Mouse (Mus musculus): Measurements from ENCODE around the gene Vps8.

DNA sequence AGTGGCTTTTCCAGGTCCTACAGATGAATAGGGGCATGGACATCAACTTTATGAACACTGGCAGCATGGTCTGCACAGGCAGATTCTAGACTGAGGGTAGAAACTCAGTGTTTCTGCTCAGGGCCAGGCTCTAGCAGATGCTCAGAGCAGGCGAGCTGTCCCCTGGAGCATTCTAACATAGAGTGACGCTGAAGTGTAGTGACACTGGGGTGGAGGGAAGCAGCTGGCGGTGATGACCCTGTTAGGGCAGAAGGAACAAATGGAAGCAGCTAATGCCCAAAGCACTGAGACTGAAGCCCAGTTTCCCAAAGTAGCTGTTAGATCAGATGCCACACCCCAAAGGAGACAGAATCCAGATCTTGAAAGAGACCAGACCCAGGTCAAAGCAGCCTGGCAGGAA, 223.6 kb downstream of the Vps8 start:
- TF ChIP-seq CTCF (IDR thresholded peaks at IDR 0.05; ENCODE audit: control insufficient read depth, insufficient read depth, insufficient read length): no peak
- no peak for TF ChIP-seq USF1 (IDR thresholded peaks at IDR 0.05; ENCODE audit: low read depth)

All from C2C12 (cell line).